Mouse (Mus musculus): ENCODE data around the gene Morc2a.

The Morc2a gene

GRCm38 (mm10) chr11:3684723-3685430 is 35.9 kb downstream of the Morc2a start:
- peak; percentile 30 for DNase-seq

- DNase-seq: no peak
Measured at GRCm38 (mm10) chr11:3685431-3685830, 36.4 kb downstream of the Morc2a start.

GRCm38 (mm10) chr11:3686318-3686717 is 37.3 kb downstream of the Morc2a start:
- no peak for DNase-seq

GRCm38 (mm10) chr11:3686885-3687284 is 37.9 kb downstream of the Morc2a start:
- DNase-seq: no peak

GRCm38 (mm10) chr11:3691746-3692145 is 42.8 kb downstream of the Morc2a start:
- no peak for DNase-seq

- DNase-seq: no peak
Measured at GRCm38 (mm10) chr11:3696086-3696616, 47.2 kb downstream of the Morc2a start.

GRCm38 (mm10) chr11:3697441-3697840 is 48.5 kb downstream of the Morc2a start:
- no peak for DNase-seq

- DNase-seq: no peak
Measured at GRCm38 (mm10) chr11:3703089-3703992, 54.4 kb downstream of the Morc2a start.

GRCm38 (mm10) chr11:3704404-3704803 is 55.4 kb downstream of the Morc2a start:
- no peak for DNase-seq

GRCm38 (mm10) chr11:3707057-3707456 is 58.1 kb downstream of the Morc2a start:
- DNase-seq: no peak

- no peak for DNase-seq
Measured at GRCm38 (mm10) chr11:3710203-3710602, 61.2 kb downstream of the Morc2a start.

GRCm38 (mm10) chr11:3714486-3714885 is 65.5 kb downstream of the Morc2a start:
- DNase-seq: peak; percentile 65

- peak; percentile 26 for DNase-seq
Measured at GRCm38 (mm10) chr11:3716662-3717061, 67.7 kb downstream of the Morc2a start.

- DNase-seq: peak; percentile 44
Measured at GRCm38 (mm10) chr11:3722036-3722435, 73.0 kb downstream of the Morc2a start.

GRCm38 (mm10) chr11:3722861-3723260 is 73.9 kb downstream of the Morc2a start:
- DNase-seq: peak; percentile 30

GRCm38 (mm10) chr11:3723910-3724309 is 74.9 kb downstream of the Morc2a start:
- peak; percentile 85 for DNase-seq

GRCm38 (mm10) chr11:3724726-3725125 is 75.7 kb downstream of the Morc2a start:
- peak; percentile 61 for DNase-seq

GRCm38 (mm10) chr11:3725331-3726054 is 76.5 kb downstream of the Morc2a start:
- DNase-seq: peak; percentile 20

- peak; percentile 71 for DNase-seq
Measured at GRCm38 (mm10) chr11:3727438-3728105, 78.6 kb downstream of the Morc2a start.

GRCm38 (mm10) chr11:3731469-3731868 is 82.5 kb downstream of the Morc2a start:
- DNase-seq: peak; percentile 31

- no peak for DNase-seq
Measured at GRCm38 (mm10) chr11:3733933-3734636, 85.1 kb downstream of the Morc2a start.

GRCm38 (mm10) chr11:3735715-3736114 is 86.7 kb downstream of the Morc2a start:
- no peak for DNase-seq

Data from cerebellum, adult 11-12 months (tissue).